Mouse (Mus musculus) midbrain, embryonic 11.5 days (tissue): ENCODE measurements around the gene Pold2. TPM values are rescaled to one million over a fixed set of nuclear protein-coding genes. Genes with fewer than 3 reads are reported as not detected.
A peak's percentile ranks its signal among the peaks of the same experiment; 100 is the strongest.

Experiments used
- ATAC-seq: fragments of 200-750 bp; cut with Nextera tagmentation; 2 replicates; pipeline ENCODE4 v1.8.0; 2017; ENCODE audit warnings: moderate TSS enrichment, moderate library complexity; ENCODE audit not compliant: low FRiP score
- DNase-seq: peaks from one replicate; pipeline ENCODE4 v3.0.0; 2015; ENCODE audit warnings: low spot score; ENCODE audit errors: missing footprints
- H3K27ac ChIP-seq: fragments of 300-500 bp; sonication (generic); 2 replicates; pipeline ENCODE4 v1.5.1; 2014; ENCODE audit warnings: low read depth, low read length
- H3K27me3 ChIP-seq: fragments of 300-500 bp; sonication (generic); 2 replicates; pipeline ENCODE4 v1.6.1; 2014; ENCODE audit warnings: mild to moderate bottlenecking, low read length, moderate library complexity, mixed read lengths; ENCODE audit not compliant: control insufficient read depth, insufficient read depth
- H3K36me3 ChIP-seq: fragments of 300-500 bp; sonication (generic); 2 replicates; pipeline ENCODE4 v1.6.1; 2014; ENCODE audit warnings: mild to moderate bottlenecking, low read length, moderate library complexity, mixed read lengths; ENCODE audit not compliant: control insufficient read depth, insufficient read depth
- H3K4me1 ChIP-seq: fragments of 300-500 bp; sonication (generic); 2 replicates; pipeline ENCODE4 v1.6.1; 2014; ENCODE audit warnings: low read length; ENCODE audit not compliant: control insufficient read depth, insufficient read depth
- H3K4me2 ChIP-seq: fragments of 300-500 bp; sonication (generic); 2 replicates; pipeline ENCODE4 v1.6.1; 2014; ENCODE audit warnings: mild to moderate bottlenecking, moderate library complexity
- H3K4me3 ChIP-seq: fragments of 300-500 bp; sonication (generic); 2 replicates; pipeline ENCODE4 v1.5.1; 2014; ENCODE audit warnings: low read depth, low read length
- H3K9ac ChIP-seq: fragments of 300-500 bp; sonication (generic); 2 replicates; pipeline ENCODE4 v1.6.1; 2014; ENCODE audit warnings: low read length
- H3K9me3 ChIP-seq: fragments of 300-500 bp; sonication (generic); 2 replicates; pipeline ENCODE4 v1.6.1; 2016; ENCODE audit warnings: low read length; ENCODE audit not compliant: control insufficient read depth
- WGBS: fragments of 180-500 bp; shearing (Covaris S2); extraction: QIAGEN DNeasy Blood & Tissue Kit; methylation state at CpG from one replicate; pipeline ENCODE4 v1.1.7; 2014; 5-methylcytosine and 5-hydroxymethylcytosine counted together
- polyA plus RNA-seq: library from polyadenylated mRNA; unstranded; fragments of >200 nt; fragmentation: Nextera tagmentation; extraction: Ambion mirVana; gene quantifications from 2 replicates; pipeline ENCODE4 v1.2.1, GENCODE M21; 2014

Pold2 gene
- 83.8 and 97.4 TPM in 2 replicates for polyA plus RNA-seq

DNA sequence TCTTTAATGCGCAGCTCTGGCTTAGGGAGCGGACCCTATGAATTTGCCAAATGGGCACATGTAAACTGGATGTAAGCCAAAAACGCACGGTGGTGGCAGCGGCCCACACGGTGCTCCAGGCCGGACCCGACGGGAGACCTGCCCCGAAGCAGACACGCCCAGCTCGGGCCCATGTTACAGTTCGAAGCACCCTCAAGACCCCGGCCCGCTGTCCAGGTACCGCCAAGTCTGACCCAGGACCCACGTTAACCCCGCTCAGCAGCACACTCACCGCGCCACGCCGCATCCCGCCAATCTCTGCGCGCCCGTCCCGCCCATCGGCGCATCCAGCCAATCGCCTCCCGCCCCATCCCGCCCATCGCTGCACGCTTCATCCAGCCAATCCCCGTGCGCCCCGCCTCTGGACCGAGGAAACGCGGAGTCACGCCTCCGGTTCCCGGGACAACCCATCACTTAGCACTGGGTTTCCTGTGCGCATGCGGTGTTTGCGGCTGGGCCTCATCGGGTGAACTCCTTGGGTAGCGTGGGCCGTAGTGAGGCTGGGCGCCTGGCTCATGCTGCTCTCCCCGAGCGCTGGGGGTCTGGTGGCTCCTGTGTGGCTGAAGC, at the start of gene Pold2:
Gene Pold2, minus strand, starts transcription at position 372 of the 606 bp plus-strand sequence.
- Histone ChIP-seq H3K27ac (peak within 1 kb of the TSS; percentile 69), H3K27me3 (no peaks in the 10 kb centered on the region), H3K9ac (peak within 1 kb of the TSS; percentile 72), H3K4me2 (peak within 1 kb of the TSS; percentile 62), H3K4me1 (peaks cover 15% of the 10 kb centered on the region), H3K9me3 (no peaks in the 10 kb centered on the region), H3K36me3 (peaks cover 8% of the 10 kb centered on the region), H3K4me3 (peak within 1 kb of the TSS; percentile 57)
- ATAC-seq (peak; percentile 99), DNase-seq (peak; percentile 99)
- under 1% methylated on average over 52 of the region's 52 CpGs for WGBS

DNA sequence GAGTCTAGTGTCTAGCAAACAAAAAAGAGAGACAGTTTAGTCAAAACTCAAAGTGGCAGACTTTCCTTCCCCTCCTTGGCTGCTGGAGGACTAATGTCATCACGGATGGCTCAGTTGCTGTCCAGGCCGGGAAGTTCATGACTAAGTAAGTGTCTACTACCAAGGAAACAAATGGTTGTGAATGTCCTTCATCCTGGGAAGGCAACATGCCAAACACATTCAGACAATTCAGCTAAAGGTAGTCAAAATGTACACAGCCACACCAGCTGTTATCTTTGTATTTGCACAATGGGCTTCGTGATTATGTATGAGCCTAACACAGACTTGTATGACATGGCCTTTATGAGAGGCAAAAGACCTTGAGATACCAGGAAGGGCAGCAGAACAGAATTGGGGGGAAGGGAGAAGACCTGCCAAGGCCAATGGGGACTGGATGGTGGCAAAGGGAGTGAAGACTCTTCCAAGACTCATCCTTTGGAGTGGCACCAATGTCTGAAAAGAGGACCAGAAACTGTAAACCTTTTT, 48.7 kb upstream of the Pold2 start:
- H3K4me2 ChIP-seq = no peak overlapping the region
- no peak for ATAC-seq

DNA sequence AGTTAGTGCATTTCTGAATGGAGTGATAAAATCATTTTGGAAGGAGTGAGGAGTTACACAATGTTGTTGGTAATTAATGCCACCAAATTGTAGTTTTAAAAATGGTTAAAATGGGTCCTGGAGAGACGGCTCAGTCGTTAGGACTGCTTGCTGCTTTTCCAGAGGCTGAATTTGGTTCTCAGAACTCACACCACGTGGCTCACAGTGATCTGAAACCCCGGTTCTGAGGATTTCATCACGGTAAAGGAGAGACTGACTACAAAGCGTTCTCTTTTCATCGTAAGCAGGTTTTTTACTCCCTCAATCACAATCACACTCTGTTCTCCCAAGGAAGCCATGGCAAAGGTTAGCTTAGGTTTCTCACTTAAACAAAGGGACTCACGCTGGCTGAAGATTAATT, 46.6 kb upstream of the Pold2 start:
- no peak for ATAC-seq
- Histone ChIP-seq H3K4me1 (no peaks in the 10 kb centered on the region), H3K36me3 (no peaks in the 10 kb centered on the region), H3K4me2 (no peak overlapping the region), H3K9ac (no peak overlapping the region), H3K4me3 (no peak overlapping the region), H3K9me3 (no peaks in the 10 kb centered on the region), H3K27ac (no peak overlapping the region), H3K27me3 (no peaks in the 10 kb centered on the region)
- DNase-seq = peak; percentile 47
- WGBS = 66% methylated on average over 8 of the region's 8 CpGs

More for the DNA sequence above, 48.7 kb upstream of the Pold2 start:
- Histone ChIP-seq H3K9me3 (no peaks in the 10 kb centered on the region), H3K9ac (no peak overlapping the region), H3K4me3 (no peak overlapping the region), H3K36me3 (no peaks in the 10 kb centered on the region), H3K27me3 (no peaks in the 10 kb centered on the region), H3K4me1 (no peaks in the 10 kb centered on the region), H3K27ac (no peak overlapping the region)
- 81% methylated on average over 3 of the region's 3 CpGs for WGBS
- peak; percentile 57 for DNase-seq

DNA sequence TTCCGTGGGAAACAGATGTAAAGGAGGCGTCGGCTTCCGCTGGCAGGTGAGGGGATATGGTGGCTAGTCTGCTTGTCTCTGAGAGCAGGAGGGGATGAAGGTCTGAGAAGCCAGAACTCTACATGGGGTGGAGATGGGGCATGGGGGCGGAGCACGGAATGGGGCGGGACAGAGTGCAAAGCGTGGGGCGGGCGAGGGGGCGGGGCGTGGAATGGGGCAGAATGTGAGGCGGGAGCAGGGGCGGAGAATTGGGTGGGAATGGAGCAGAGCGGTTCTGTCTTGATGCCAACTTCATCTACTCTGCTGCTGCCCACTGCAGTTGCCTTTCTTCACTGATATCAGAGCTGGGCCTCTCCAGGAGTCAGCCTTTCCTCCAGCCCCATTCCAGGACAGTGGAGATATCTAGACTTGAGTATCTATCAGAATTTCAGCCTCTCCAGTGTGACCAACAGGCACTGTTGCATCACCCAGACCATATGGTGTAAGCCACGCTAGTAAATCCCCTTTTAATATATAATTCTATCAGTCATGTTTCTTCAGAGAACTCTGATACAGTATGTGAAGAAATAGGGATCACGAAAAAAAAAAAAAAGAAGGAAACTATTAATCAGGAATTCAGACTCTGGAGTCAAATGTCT, 42.4 kb upstream of the Pold2 start:
- Histone ChIP-seq H3K9ac (no peak overlapping the region), H3K27ac (no peak overlapping the region), H3K4me3 (no peak overlapping the region), H3K9me3 (no peaks in the 10 kb centered on the region), H3K4me2 (no peak overlapping the region), H3K36me3 (no peaks in the 10 kb centered on the region), H3K4me1 (no peaks in the 10 kb centered on the region), H3K27me3 (no peaks in the 10 kb centered on the region)
- ATAC-seq (no peak), DNase-seq (peak; percentile 62)
- WGBS = 41% methylated on average over 17 of the region's 17 CpGs

DNA sequence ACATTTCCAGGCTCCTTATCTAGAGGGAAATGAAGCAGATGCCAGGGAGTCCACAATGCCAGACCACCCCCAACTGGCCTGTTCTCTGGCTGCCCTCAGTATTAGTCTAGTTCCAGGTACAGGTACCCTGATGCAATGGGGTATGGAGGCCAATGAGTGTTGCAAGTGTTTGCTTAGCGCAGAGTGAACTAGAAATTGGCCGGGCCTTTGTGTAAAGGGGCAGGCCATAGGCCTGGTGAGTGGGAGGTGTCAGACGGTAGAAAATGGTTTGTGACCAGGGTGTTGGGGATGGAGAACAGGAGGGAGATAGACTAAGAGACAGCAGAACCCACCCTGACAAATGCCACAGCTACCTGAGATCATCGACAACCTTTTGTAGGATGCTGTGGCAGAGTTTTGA, 41.5 kb upstream of the Pold2 start:
- 94% methylated on average over 4 of the region's 4 CpGs for WGBS

DNA sequence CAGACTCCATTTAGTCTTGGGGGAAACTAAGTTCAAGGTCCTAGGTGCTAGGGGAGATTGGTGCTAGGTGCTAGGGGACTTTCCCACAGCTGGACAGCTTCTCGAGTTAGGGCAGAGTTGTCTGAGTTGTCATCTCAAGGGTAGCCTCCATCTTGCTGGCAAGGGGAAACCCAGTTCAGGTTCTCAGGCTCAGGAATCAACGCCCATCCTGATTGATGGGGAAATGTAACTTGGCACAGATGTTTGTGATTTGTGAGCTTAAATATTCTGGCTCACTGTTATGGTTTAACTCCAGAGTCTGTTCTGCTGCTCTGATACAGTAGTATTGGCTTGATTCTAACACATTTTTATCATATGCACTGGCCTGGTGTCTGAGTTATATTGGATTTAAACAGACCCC, 40.0 kb upstream of the Pold2 start:
- H3K27ac ChIP-seq = no peak overlapping the region
- H3K4me2 ChIP-seq = no peak overlapping the region
- WGBS = 85% methylated on average over 2 of the region's 2 CpGs
- no peaks in the 10 kb centered on the region for H3K36me3 ChIP-seq
- DNase-seq = no peak
- no peak for ATAC-seq
- H3K9ac ChIP-seq = no peak overlapping the region
- no peak overlapping the region for H3K4me3 ChIP-seq
- no peaks in the 10 kb centered on the region for H3K9me3 ChIP-seq
- H3K27me3 ChIP-seq = no peaks in the 10 kb centered on the region
- H3K4me1 ChIP-seq = no peaks in the 10 kb centered on the region

More for the DNA sequence above, 41.5 kb upstream of the Pold2 start:
- ATAC-seq (no peak), DNase-seq (peak; percentile 4)
- Histone ChIP-seq H3K4me3 (no peak overlapping the region), H3K27ac (no peak overlapping the region), H3K36me3 (no peaks in the 10 kb centered on the region), H3K9me3 (no peaks in the 10 kb centered on the region), H3K9ac (no peak overlapping the region), H3K4me1 (no peaks in the 10 kb centered on the region), H3K4me2 (no peak overlapping the region), H3K27me3 (no peaks in the 10 kb centered on the region)

DNA sequence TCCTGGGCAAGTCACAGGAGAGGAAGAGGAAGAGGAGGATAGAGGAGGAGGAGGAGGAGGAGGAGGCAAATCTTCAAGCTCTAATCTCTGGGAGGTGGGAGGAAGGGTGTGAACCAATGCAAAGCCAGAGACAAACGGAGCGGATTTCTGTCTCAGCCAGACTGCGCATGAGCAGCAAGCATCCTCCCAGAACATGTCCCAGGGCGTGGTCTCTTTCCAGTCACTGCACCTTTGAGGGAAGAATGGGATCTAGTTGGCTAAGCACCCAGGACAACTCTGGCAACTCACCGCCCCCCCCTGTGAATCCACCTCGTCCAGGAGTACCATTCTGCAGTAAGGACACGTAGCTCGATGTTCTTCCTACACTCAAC, 38.1 kb upstream of the Pold2 start:
- DNase-seq (peak; percentile 44), ATAC-seq (no peak)
- H3K4me1 ChIP-seq = no peaks in the 10 kb centered on the region
- H3K27me3 ChIP-seq = no peaks in the 10 kb centered on the region
- no peaks in the 10 kb centered on the region for H3K9me3 ChIP-seq
- H3K9ac ChIP-seq = no peak overlapping the region
- 74% methylated on average over 8 of the region's 8 CpGs for WGBS
- H3K4me3 ChIP-seq = no peak overlapping the region
- no peak overlapping the region for H3K4me2 ChIP-seq
- H3K27ac ChIP-seq = no peak overlapping the region
- H3K36me3 ChIP-seq = no peaks in the 10 kb centered on the region

DNA sequence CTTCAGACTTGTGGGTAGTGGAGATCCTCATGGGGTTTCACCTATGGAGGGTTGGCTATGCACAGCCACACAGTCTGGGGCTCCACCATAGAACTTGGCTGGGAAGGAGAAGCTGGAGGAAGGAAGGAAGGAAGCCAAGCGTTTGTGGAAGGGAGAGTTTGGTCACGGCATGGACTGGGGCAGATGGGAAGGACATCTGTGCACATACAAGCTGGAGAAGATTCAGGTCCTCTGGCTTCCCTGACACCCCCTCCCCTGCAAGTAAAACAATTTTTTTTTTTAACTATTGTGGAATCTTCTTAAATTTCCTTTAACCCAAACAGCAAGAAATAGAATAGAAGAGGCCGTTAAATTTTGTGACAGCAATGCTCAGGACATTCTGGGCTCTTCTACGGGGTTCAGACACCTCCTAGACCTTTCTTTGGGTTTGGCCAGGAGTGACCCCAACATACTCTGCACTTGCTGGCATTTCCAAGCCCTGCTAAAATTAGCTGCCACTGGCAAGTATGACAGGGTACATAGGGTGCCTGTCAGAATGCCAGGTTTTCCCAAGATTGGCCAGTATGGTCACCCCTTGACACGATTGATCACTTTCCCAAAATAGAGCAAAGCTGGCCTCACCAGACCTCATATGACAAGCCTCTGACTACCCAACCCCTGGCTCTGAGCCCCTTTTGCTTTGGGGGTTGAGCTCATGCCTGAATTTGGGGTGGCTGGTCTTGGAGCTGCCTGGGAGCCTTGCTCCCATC, 37.5 kb upstream of the Pold2 start:
- Histone ChIP-seq H3K4me3 (no peak overlapping the region), H3K27me3 (no peaks in the 10 kb centered on the region), H3K9me3 (no peaks in the 10 kb centered on the region), H3K4me2 (no peak overlapping the region), H3K27ac (no peak overlapping the region), H3K36me3 (no peaks in the 10 kb centered on the region), H3K4me1 (no peaks in the 10 kb centered on the region), H3K9ac (no peak overlapping the region)
- WGBS = 88% methylated on average over 5 of the region's 5 CpGs
- DNase-seq (peak; percentile 44), ATAC-seq (no peak)

DNA sequence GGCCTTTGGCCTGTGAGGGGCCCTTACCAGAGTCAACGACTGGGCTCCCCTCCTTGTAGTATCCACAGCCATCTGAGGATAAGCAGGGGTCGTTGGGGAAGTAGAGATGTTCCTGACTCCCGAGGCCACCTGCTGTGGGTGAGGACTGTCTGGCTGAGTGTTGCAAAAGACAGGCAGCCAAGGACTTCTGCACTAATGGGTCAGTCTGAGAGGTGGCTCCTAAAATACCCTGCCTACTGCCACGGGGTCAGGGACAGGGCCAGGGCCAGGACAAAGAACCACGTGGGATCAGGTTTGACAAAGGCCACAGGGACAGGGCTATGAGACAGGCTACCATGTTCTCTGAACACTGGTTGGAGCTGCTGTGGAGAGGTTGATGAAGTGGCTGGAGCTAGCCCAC, 36.8 kb upstream of the Pold2 start:
- Histone ChIP-seq H3K27ac (no peak overlapping the region), H3K9ac (no peak overlapping the region), H3K27me3 (no peaks in the 10 kb centered on the region), H3K4me3 (no peak overlapping the region), H3K4me2 (no peak overlapping the region), H3K36me3 (no peaks in the 10 kb centered on the region), H3K4me1 (no peaks in the 10 kb centered on the region), H3K9me3 (no peaks in the 10 kb centered on the region)
- 52% methylated on average over 5 of the region's 5 CpGs for WGBS
- DNase-seq (peak; percentile 41), ATAC-seq (no peak)
